Mouse (Mus musculus) urinary bladder, postnatal 10 days (tissue): Measurements from ENCODE around the gene Sin3a.

ENCODE experiments used
- DNase-seq: peaks from one replicate; pipeline ENCODE4 v3.0.0; 2022; ENCODE audit warnings: low spot score

Gene Sin3a

DNA sequence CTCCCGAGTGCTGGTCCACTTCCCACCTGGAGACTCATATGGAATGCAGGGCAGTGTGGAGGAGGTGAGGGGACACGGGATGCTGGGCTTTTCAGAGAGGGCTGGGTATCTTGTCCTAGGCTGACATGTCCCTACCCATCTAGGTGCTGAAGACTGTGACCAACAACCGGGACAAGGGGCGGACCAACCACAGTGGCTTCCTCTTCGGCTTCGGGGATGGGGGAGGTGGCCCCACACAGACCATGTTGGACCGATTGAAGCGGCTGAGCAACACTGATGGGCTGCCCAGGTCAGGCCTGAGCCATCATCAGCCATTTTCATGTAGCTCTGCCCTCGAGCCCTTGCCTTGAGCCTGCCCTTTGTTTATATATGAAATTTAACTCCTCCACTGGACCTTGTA, 65.9 kb downstream of the Sin3a start:
- no peak for DNase-seq

DNA sequence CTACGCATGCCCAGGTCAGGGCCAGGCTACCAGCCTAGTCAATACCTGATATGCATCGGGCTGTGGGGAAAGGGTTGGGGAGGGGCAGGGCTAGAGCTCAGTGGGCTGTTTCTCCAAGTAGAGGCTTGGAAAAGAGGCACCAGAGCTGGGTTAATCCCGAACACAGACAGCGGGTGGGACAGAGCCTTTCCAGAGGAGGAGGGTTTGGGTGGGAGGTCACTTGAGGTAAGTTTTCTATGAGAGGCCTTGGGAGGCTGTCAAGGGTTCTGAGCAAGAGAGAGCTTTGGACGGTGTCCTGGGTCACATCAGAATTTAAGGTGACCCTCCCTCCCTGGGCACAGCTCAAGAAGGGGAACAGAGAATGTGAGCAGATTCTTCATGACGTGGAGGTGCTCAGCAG, 66.7 kb downstream of the Sin3a start:
- DNase-seq: no peak

DNA sequence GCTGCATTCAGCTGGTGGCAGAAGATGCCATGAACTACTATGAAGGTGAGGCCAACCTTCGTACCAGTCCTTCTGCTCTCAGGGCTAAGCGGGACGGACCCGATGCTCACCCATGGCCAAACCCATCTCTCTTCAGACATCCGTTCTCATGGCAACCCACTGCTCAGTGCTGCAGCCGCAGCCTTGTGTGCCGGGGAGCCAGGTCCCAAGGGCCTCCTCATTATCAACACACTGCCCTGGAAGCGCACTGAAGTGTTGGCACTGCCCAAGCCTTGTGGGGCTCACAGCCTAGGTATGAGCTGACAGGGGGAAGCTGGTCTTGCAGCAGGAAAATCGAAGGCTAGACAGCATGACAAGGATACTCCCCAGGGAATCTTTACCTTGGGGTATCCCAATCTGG, 67.3 kb downstream of the Sin3a start:
- DNase-seq: no peak

DNA sequence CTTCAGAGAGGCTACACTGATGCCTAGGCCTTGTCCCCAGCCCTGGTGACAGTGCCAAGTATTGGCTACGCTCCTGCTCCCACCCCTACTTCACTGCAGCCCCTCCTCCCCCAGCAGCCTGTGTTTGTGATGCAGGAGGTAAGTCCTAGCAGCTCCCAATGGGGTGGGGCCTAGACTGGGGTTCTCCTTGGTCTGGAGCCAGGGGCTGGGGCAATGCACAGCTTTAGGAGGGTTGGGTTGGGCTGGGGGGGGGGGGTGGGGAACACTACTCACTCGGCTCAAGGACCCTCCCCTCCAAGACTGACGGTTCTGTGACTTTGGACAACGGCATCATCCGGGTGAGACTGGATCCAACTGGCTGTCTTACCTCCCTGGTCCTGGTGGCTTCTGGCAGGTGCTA, 67.7 kb downstream of the Sin3a start:
- DNase-seq: no peak

DNA sequence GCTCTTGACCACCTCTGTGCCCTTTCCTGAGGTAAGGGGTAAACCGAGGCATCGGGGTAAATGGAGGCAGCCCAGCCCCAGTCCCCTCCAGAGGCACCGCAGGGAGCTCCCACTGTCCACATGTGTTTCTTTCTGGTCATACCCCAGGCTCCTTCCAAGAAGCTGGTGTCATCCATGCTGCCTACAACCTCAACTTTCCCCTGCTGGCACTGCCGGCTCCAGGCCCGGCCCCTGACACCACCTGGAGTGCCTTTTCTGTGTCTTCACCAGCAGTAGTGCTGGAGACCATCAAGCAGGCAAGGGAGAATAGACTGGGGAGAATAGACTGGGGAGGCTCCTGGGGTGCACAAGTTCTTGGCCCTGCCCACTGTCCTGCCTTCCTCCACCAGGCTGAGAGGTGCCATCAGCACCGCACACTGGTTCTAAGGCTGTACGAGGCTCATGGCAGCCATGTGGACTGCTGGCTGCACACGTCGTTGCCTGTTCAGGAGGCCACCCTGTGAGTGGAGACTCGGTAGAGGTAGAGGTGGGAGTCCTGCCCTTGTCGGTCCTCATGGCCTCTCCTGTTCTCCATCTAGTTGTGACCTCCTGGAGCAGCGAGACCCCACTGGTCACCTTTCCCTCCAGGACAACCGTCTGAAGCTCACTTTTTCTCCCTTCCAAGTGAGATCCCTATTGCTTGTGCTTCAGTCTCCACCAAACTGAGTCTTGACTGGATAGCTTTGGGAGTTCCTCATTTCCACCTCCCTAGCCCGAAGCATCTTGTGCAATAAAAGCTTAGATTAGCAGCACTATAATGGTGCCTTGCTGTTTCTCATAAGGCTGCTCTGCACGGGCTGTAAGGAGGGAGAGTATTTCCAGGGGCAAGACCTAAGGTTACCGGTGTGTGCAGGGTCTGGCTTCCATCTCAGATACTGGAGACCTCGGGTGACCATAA, 69.8 kb downstream of the Sin3a start:
- no peak for DNase-seq

DNA sequence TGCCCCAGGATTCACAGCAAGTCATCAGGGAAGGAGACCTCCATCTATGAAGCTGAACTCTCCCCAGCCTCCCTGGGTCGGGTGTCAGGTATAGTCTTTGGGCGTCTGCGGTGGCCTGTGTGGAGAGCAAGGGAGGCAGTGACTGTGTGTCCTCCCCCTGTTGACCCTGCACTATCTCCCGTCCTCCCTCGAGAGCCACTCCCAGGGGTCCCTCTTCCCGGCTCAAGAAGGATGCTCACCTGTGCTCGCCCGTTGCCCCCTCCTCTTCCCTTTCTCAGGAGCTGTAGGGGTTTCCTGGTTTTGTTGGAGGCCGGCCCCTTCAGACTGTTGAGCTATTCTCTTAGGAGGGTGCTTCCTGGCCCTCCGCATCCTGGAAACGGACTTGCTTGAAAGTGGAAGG, 71.4 kb downstream of the Sin3a start:
- DNase-seq: no peak

- DNase-seq: no peak
Observed at GRCm38 (mm10) chr9:57144830-57145229, 73.0 kb downstream of the Sin3a start.

GRCm38 (mm10) chr9:57146451-57147066, 74.7 kb downstream of the Sin3a start:
- DNase-seq: no peak

- no peak for DNase-seq
Observed at GRCm38 (mm10) chr9:57147205-57148143, 75.6 kb downstream of the Sin3a start.

DNA sequence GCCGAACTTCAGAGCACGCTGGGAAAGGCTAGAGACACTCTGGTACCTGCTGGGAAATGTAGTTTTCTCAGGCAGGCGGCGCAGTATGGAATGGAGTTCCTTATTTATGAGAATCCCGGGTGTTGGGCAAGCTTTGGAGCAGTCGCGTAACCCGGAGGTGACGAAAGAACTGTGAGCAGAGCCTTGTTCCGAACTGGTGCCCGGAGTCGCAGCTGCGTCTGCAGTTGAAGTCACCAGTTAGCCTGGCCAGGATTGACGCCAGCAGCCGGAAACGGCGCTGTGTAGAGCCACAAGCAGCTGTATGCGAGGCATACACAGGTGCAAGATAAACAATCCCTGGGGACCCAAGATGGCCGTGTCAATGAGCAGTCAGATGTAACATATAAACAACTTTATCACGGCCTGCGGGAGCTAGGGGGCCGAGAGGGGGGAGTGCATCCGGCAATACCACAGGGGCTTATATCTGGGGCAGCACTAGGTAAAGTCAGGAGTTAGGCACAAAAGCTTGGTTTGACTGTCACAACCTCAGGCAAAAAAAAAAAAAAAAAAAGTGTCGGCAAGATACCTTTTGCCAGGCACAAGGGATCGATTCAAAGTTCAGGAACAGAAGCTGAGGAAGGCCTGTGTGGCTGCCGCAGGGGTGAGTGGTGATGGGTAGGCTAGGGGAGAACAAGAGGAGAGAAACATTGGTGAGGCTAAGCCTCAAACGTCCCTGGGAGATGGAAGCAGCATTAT, 76.5 kb downstream of the Sin3a start, which contains the start of gene Neil1:
TSS of gene Neil1 (minus strand) at position 162 of the 735 bp plus-strand sequence.
- DNase-seq: no peak

GRCm38 (mm10) chr9:57149021-57149420, 77.2 kb downstream of the Sin3a start:
- no peak for DNase-seq

DNA sequence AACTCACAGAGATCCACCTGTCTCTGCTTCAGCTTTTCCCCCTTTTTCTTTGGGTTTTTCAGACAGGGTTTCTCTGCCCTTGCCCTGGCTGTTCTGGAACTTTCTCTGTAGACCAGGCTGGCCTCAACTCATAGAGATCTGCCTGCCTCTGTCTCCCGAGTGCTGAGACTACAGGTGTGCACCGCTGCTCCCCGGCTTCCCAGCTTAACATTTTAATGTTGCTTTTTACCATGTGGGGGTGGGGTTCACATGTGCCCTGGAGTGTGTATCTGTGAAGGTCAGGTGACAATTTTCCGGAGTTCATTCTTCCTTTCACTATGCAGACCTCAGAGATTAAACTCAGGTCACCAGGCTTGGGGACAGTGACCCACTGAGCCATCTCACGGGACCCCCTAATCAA, 78.4 kb downstream of the Sin3a start:
- no peak for DNase-seq

- DNase-seq: no peak
Observed at GRCm38 (mm10) chr9:57152331-57152730, 80.5 kb downstream of the Sin3a start.

- DNase-seq: no peak
Observed at GRCm38 (mm10) chr9:57156383-57156782, 84.5 kb downstream of the Sin3a start.

DNA sequence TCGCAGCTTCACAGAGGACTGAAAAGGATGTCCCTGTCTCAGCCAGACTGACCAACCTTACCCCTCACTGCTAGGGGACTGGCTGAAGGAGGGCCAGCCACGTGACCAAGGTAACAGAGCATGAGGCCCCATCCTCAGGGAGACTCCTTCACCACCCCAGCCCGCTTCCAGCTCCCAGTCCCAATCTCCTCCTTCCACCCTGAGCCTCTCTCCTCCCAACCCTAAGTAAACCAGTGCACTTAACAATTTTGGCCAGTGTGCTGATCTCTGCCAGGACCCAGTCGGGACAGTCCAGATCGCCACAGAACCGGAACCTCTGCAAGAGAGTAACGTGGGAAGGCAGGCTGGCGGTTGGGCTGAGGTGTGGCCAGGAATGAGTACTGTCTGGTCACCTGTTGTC, 85.0 kb downstream of the Sin3a start:
- no peak for DNase-seq

- no peak for DNase-seq
Observed at GRCm38 (mm10) chr9:57157499-57157898, 85.7 kb downstream of the Sin3a start.

GRCm38 (mm10) chr9:57158013-57158470, 86.2 kb downstream of the Sin3a start, which contains the start of gene Commd4:
Gene Commd4, minus strand, starts transcription at chr9:57158331.
- DNase-seq: peak; percentile 73

DNA sequence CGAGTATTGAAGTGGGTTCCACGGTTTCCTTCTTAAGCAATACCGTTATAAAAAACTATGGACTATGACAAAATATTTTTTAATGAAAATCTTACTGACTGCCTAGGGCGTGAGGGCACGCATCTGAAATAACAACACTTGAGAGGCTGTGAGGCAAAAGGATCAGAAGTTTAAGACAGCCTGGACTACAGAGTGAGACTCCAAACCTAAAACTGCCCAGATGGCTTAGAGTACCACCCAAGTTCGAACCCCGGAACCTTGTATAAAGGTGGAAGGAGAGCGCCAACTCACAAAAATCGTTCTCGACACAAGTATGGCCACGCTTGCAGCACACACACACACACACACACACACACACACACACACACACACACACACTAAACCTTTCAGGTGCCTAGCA, 86.7 kb downstream of the Sin3a start:
- DNase-seq: no peak

DNA sequence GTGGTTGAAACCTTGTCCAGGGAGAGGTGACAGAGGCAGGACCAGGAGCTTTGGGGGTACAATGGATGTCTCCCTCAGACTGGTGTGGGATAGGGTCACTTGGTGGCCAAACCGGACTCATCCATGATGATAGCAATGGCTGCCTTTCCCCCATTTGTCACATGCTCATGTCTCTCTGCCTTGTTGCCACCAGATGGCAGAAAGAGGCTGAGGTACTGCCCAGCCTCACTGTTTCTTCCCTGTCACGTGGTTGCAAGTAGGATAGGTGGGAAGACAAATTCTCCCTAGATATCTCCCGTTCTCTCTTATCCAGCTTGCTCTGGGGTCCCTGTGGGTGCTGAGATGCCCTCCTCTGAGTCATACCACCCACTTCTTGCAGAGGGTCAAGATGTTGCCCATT, 90.7 kb downstream of the Sin3a start:
- no peak for DNase-seq

DNA sequence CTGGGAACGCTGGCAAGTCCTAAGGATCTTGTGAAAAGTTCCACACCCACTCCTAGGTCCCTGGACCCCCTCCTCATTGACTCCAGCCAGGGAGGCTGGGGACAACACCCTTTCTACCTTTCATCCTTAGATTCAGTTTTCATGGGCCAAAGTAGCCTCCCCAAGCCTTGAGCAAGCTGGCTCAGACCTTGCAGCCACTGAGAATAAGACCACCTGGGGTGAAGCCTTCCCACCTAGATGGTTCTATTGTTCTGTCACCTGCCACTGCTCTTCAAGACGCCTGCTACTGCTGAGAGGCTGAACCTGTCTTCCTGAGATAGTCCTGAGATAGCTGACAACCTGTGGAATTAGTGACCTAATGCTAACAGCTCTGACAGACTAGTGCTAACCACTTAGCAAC, 91.3 kb downstream of the Sin3a start:
- no peak for DNase-seq

- DNase-seq: no peak
Observed at GRCm38 (mm10) chr9:57166173-57166572, 94.3 kb downstream of the Sin3a start.
